Mouse (Mus musculus) MEL (cell line): ENCODE data around the gene Gm14698. TPM values are rescaled to one million over a fixed set of nuclear protein-coding genes. Genes with fewer than 3 reads are reported as not detected.

Experiments used
- DNase-seq: peaks from one replicate; pipeline ENCODE4 v3.0.0; 2011; ENCODE audit warnings: low read depth, low spot score
- H3K27ac ChIP-seq: 2 replicates; pipeline ENCODE4 v1.5.1; 2012; ENCODE audit warnings: low read depth, mild to moderate bottlenecking, control low read depth, low read length, moderate library complexity; ENCODE audit not compliant: control insufficient read depth
- H3K27me3 ChIP-seq, 2 experiments: fragments of 150-350 bp in 1 of 2; sonication (generic) in 1 of 2; 2 replicates each; pipeline ENCODE4 v1.6.1; 2012; ENCODE audit warnings: low read length in 2 of 2, mild to moderate bottlenecking in 2 of 2, improper control_type of control experiment in 1 of 2, moderate library complexity in 1 of 2; ENCODE audit not compliant: insufficient read depth in 2 of 2, control insufficient read depth in 1 of 2
- H3K36me3 ChIP-seq, 2 experiments: 2 replicates each; pipeline ENCODE4 v1.6.1; 2012 to 2014; ENCODE audit warnings: low read length in 2 of 2, improper control_type of control experiment in 1 of 2, inconsistent platforms in 1 of 2, mild to moderate bottlenecking in 1 of 2; ENCODE audit not compliant: insufficient read depth in 2 of 2, control insufficient read depth in 1 of 2
- H3K4me1 ChIP-seq, 2 experiments: fragments of 150-350 bp in 1 of 2; sonication (generic) in 1 of 2; 2 replicates each; pipeline ENCODE4 v1.6.1; 2012; ENCODE audit warnings: low read length in 2 of 2, improper control_type of control experiment in 1 of 2, mild to moderate bottlenecking in 1 of 2; ENCODE audit not compliant: insufficient read depth in 2 of 2, control insufficient read depth in 1 of 2
- H3K4me3 ChIP-seq, 2 experiments: fragments of 150-350 bp in 1 of 2; sonication (generic) in 1 of 2; 2 replicates each; pipeline ENCODE4 v1.5.1; 2012; ENCODE audit warnings: low read depth in 2 of 2, low read length in 2 of 2, mild to moderate bottlenecking in 2 of 2, moderate library complexity in 2 of 2, control low read depth in 1 of 2, improper control_type of control experiment in 1 of 2; ENCODE audit not compliant: control insufficient read depth in 1 of 2, insufficient read depth in 1 of 2
- H3K79me2 ChIP-seq: 2 replicates; pipeline ENCODE4 v1.6.1; 2012; ENCODE audit warnings: mild to moderate bottlenecking, low read length, moderate library complexity; ENCODE audit not compliant: control insufficient read depth, poor library complexity, insufficient read depth
- H3K9ac ChIP-seq: 2 replicates; pipeline ENCODE4 v1.6.1; 2012; ENCODE audit warnings: low read depth, mild to moderate bottlenecking, control low read depth, low read length, moderate library complexity; ENCODE audit not compliant: control insufficient read depth, poor library complexity, severe bottlenecking
- H3K9me3 ChIP-seq: fragments of 150-350 bp; sonication (generic); replicated peaks from 2 replicates; pipeline ENCODE4 v1.6.1; 2012; ENCODE audit warnings: mild to moderate bottlenecking, low read length, improper control_type of control experiment, moderate library complexity; ENCODE audit not compliant: insufficient read depth
- ETS1 ChIP-seq: IDR thresholded peaks from 2 replicates; pipeline ENCODE4 v1.6.1; 2012; ENCODE audit warnings: low read depth, mild to moderate bottlenecking, inconsistent platforms, low read length, improper control_type of control experiment, moderate library complexity
- GABPA ChIP-seq: IDR thresholded peaks from 2 replicates; pipeline ENCODE4 v1.6.1; 2012; ENCODE audit warnings: low read depth, mild to moderate bottlenecking, inconsistent platforms, low read length, improper control_type of control experiment, moderate library complexity
- JUND ChIP-seq: IDR thresholded peaks from 2 replicates; pipeline ENCODE4 v1.6.1; 2011; ENCODE audit warnings: low read depth, mild to moderate bottlenecking, improper control_type of control experiment, low read length
- MYB ChIP-seq: IDR thresholded peaks from 2 replicates; pipeline ENCODE4 v1.6.1; 2011; ENCODE audit warnings: mild to moderate bottlenecking, low read depth, low read length, improper control_type of control experiment
- MYC ChIP-seq: IDR thresholded peaks from 2 replicates; pipeline ENCODE4 v1.6.1; 2011; ENCODE audit warnings: low read depth, mild to moderate bottlenecking, low read length, improper control_type of control experiment, moderate library complexity
- RAD21 ChIP-seq: IDR thresholded peaks from 2 replicates; pipeline ENCODE4 v1.6.1; 2011; ENCODE audit warnings: mild to moderate bottlenecking, low read depth, low read length, improper control_type of control experiment
- SMC3 ChIP-seq: IDR thresholded peaks from 2 replicates; pipeline ENCODE4 v1.6.1; 2011; ENCODE audit warnings: low read depth, low read length, improper control_type of control experiment
- USF2 ChIP-seq, 2 experiments: IDR thresholded peaks; 2 replicates each; pipeline ENCODE4 v1.6.1; 2011 to 2012; ENCODE audit warnings: improper control_type of control experiment in 2 of 2, low read length in 2 of 2, borderline replicate concordance in 1 of 2, inconsistent platforms in 1 of 2, low read depth in 1 of 2, mild to moderate bottlenecking in 1 of 2; ENCODE audit not compliant: insufficient read depth in 1 of 2
- polyA plus RNA-seq, 2 experiments: library from polyadenylated mRNA; stranded (reverse) in 1 of 2; unstranded in 1 of 2; fragments of >175 nt in 1 of 2; fragments of >200 nt in 1 of 2; gene quantifications; 2 replicates each; pipeline versions ENCODE4 v1.2.1 to v1.2.4; 2012; ENCODE audit warnings: low replicate concordance in 2 of 2, low read depth in 1 of 2; ENCODE audit not compliant: insufficient read length in 2 of 2, insufficient read depth in 1 of 2, missing spikeins in 1 of 2
- total RNA-seq: library from RNA; depleted of rRNA; stranded (reverse); fragments of 300-350 nt; gene quantifications from 2 replicates; pipeline ENCODE4 v1.2.3, GENCODE M21; 2012; rRNA removed

Gene Gm14698
- total and polyA plus RNA-seq, 3 experiments, result 1.2 to 5.4 TPM; not detected in 1

DNA sequence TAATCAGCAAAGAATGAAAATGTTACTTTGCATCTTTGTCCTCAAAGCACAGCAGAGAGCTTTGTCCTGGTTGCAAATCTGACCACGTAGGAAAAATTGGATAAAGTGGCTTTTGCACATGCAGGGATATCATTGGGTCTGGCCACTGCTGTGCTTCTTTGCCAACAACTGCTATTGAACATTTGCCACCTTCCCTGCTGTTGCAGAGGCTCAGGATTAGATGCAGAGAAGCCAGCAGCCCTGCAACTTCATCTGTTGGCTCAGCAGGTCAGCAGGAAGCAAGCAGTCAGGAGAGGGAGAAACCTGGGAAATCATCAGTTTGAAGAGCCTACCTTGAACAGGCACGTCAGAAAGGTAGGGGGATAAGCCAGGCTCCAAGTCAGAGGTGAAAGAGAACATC lies 44.3 kb downstream of the Gm14698 start:
- Histone ChIP-seq H3K9me3 (no peaks in the 10 kb centered on the region), H3K27ac (no peak overlapping the region), H3K4me1 (no peaks in the 10 kb centered on the region), H3K27me3 (no peaks in the 10 kb centered on the region), H3K9ac (no peak overlapping the region), H3K4me3 (no peak overlapping the region), H3K79me2 (no peaks in the 10 kb centered on the region), H3K36me3 (no peaks in the 10 kb centered on the region)
- no peak for DNase-seq
- no peak for TF ChIP-seq GABPA
- no peak for TF ChIP-seq ETS1
- TF ChIP-seq MYC, result no peak
- no peak for TF ChIP-seq RAD21
- TF ChIP-seq JUND, result no peak
- no peak for TF ChIP-seq SMC3
- TF ChIP-seq USF2 (IDR thresholded peaks at IDR 0.05; ENCODE audit: borderline replicate concordance in 1 of 2, insufficient read depth in 1 of 2, low read depth in 1 of 2, low read length in 2 of 2), result no peak
- no peak for TF ChIP-seq MYB

Other genes starting within 250 kb of the Gm14698 start
- 30.0 and 31.0 TPM in 2 replicates for gene Fmr1, start 142.6 kb upstream of the Gm14698 start, total RNA-seq
- gene Fmr1, start 142.6 kb upstream of the Gm14698 start, polyA plus RNA-seq, result 100 to 1,000 TPM in 1 of 2 experiments, 10 to 100 TPM in 1; 54.5 to 255 TPM
- gene Fmr1nb, start 59.3 kb upstream of the Gm14698 start, total RNA-seq, result not detected in 2 replicates
- gene Fmr1nb, start 59.3 kb upstream of the Gm14698 start, polyA plus RNA-seq, result not detected
- gene Gm6812, start 72.0 kb downstream of the Gm14698 start, total RNA-seq, result not detected in 2 replicates
- gene Gm6812, start 72.0 kb downstream of the Gm14698 start, polyA plus RNA-seq, result not detected